Mouse (Mus musculus) MEL (cell line): ENCODE measurements around the gene Abat. TPM values are rescaled to one million over a fixed set of nuclear protein-coding genes. Genes with fewer than 3 reads are reported as not detected.

Experiments used
- DNase-seq: peaks from one replicate; pipeline ENCODE4 v3.0.0; 2011; ENCODE audit warnings: low read depth, low spot score
- H3K27ac ChIP-seq: 2 replicates; pipeline ENCODE4 v1.5.1; 2012; ENCODE audit warnings: low read depth, mild to moderate bottlenecking, control low read depth, low read length, moderate library complexity; ENCODE audit not compliant: control insufficient read depth
- H3K27me3 ChIP-seq, 2 experiments: fragments of 150-350 bp in 1 of 2; sonication (generic) in 1 of 2; 2 replicates each; pipeline ENCODE4 v1.6.1; 2012; ENCODE audit warnings: low read length in 2 of 2, mild to moderate bottlenecking in 2 of 2, improper control_type of control experiment in 1 of 2, moderate library complexity in 1 of 2; ENCODE audit not compliant: insufficient read depth in 2 of 2, control insufficient read depth in 1 of 2
- H3K36me3 ChIP-seq, 2 experiments: 2 replicates each; pipeline ENCODE4 v1.6.1; 2012 to 2014; ENCODE audit warnings: low read length in 2 of 2, improper control_type of control experiment in 1 of 2, inconsistent platforms in 1 of 2, mild to moderate bottlenecking in 1 of 2; ENCODE audit not compliant: insufficient read depth in 2 of 2, control insufficient read depth in 1 of 2
- H3K4me1 ChIP-seq, 2 experiments: fragments of 150-350 bp in 1 of 2; sonication (generic) in 1 of 2; 2 replicates each; pipeline ENCODE4 v1.6.1; 2012; ENCODE audit warnings: low read length in 2 of 2, improper control_type of control experiment in 1 of 2, mild to moderate bottlenecking in 1 of 2; ENCODE audit not compliant: insufficient read depth in 2 of 2, control insufficient read depth in 1 of 2
- H3K4me3 ChIP-seq, 2 experiments: fragments of 150-350 bp in 1 of 2; sonication (generic) in 1 of 2; 2 replicates each; pipeline ENCODE4 v1.5.1; 2012; ENCODE audit warnings: low read depth in 2 of 2, low read length in 2 of 2, mild to moderate bottlenecking in 2 of 2, moderate library complexity in 2 of 2, control low read depth in 1 of 2, improper control_type of control experiment in 1 of 2; ENCODE audit not compliant: control insufficient read depth in 1 of 2, insufficient read depth in 1 of 2
- H3K79me2 ChIP-seq: 2 replicates; pipeline ENCODE4 v1.6.1; 2012; ENCODE audit warnings: mild to moderate bottlenecking, low read length, moderate library complexity; ENCODE audit not compliant: control insufficient read depth, poor library complexity, insufficient read depth
- H3K9ac ChIP-seq: 2 replicates; pipeline ENCODE4 v1.6.1; 2012; ENCODE audit warnings: low read depth, mild to moderate bottlenecking, control low read depth, low read length, moderate library complexity; ENCODE audit not compliant: control insufficient read depth, poor library complexity, severe bottlenecking
- H3K9me3 ChIP-seq: fragments of 150-350 bp; sonication (generic); replicated peaks from 2 replicates; pipeline ENCODE4 v1.6.1; 2012; ENCODE audit warnings: mild to moderate bottlenecking, low read length, improper control_type of control experiment, moderate library complexity; ENCODE audit not compliant: insufficient read depth
- CHD1 ChIP-seq: IDR thresholded peaks from 2 replicates; pipeline ENCODE4 v1.6.1; 2012; ENCODE audit warnings: low read depth, mild to moderate bottlenecking, inconsistent platforms, low read length, improper control_type of control experiment
- CHD2 ChIP-seq: IDR thresholded peaks from 2 replicates; pipeline ENCODE4 v1.6.1; 2011; ENCODE audit warnings: low read length, improper control_type of control experiment
- CTCF ChIP-seq, 3 experiments: IDR thresholded peaks in 2 of 3; conservative IDR thresholded peaks in 1 of 3; 2 replicates each; pipeline ENCODE4 v1.5.1; 2011 to 2012; ENCODE audit warnings: low read length in 3 of 3, low read depth in 2 of 3, mild to moderate bottlenecking in 2 of 3, improper control_type of control experiment in 1 of 3, inconsistent platforms in 1 of 3, mixed read lengths in 1 of 3, moderate library complexity in 1 of 3; ENCODE audit not compliant: control insufficient read depth in 1 of 3, insufficient read depth in 1 of 3, poor library complexity in 1 of 3, severe bottlenecking in 1 of 3
- E2F4 ChIP-seq: IDR thresholded peaks from 2 replicates; pipeline ENCODE4 v1.6.1; 2011; ENCODE audit warnings: low read depth, low read length, improper control_type of control experiment, borderline replicate concordance
- ELF1 ChIP-seq: IDR thresholded peaks from 2 replicates; pipeline ENCODE4 v1.6.1; 2014; ENCODE audit warnings: low read depth, mild to moderate bottlenecking, inconsistent platforms, low read length, improper control_type of control experiment, moderate library complexity
- EP300 ChIP-seq, 2 experiments: IDR thresholded peaks; 2 replicates each; pipeline ENCODE4 v1.6.1; 2011; ENCODE audit warnings: improper control_type of control experiment in 2 of 2, low read length in 2 of 2, low read depth in 1 of 2, mild to moderate bottlenecking in 1 of 2
- GABPA ChIP-seq: IDR thresholded peaks from 2 replicates; pipeline ENCODE4 v1.6.1; 2012; ENCODE audit warnings: low read depth, mild to moderate bottlenecking, inconsistent platforms, low read length, improper control_type of control experiment, moderate library complexity
- HCFC1 ChIP-seq: IDR thresholded peaks from 2 replicates; pipeline ENCODE4 v1.6.1; 2012; ENCODE audit warnings: low read depth, mild to moderate bottlenecking, inconsistent platforms, low read length, improper control_type of control experiment, moderate library complexity
- JUND ChIP-seq: IDR thresholded peaks from 2 replicates; pipeline ENCODE4 v1.6.1; 2011; ENCODE audit warnings: low read depth, mild to moderate bottlenecking, improper control_type of control experiment, low read length
- MAZ ChIP-seq: IDR thresholded peaks from 2 replicates; pipeline ENCODE4 v1.6.1; 2012; ENCODE audit warnings: low read depth, mild to moderate bottlenecking, inconsistent platforms, low read length, improper control_type of control experiment
- MEF2A ChIP-seq: IDR thresholded peaks from 2 replicates; pipeline ENCODE4 v1.6.1; 2014; ENCODE audit warnings: low read depth, mild to moderate bottlenecking, inconsistent platforms, low read length, improper control_type of control experiment; ENCODE audit not compliant: poor library complexity, insufficient replicate concordance, severe bottlenecking; ENCODE audit errors: extremely low read depth
- MXI1 ChIP-seq: IDR thresholded peaks from 2 replicates; pipeline ENCODE4 v1.6.1; 2011; ENCODE audit warnings: mild to moderate bottlenecking, low read depth, low read length, improper control_type of control experiment
- MYC ChIP-seq: IDR thresholded peaks from 2 replicates; pipeline ENCODE4 v1.6.1; 2011; ENCODE audit warnings: low read depth, mild to moderate bottlenecking, low read length, improper control_type of control experiment, moderate library complexity
- NELFE ChIP-seq: IDR thresholded peaks from 2 replicates; pipeline ENCODE4 v1.6.1; 2011; ENCODE audit warnings: low read depth, low read length, improper control_type of control experiment
- POLR2A ChIP-seq, 2 experiments: IDR thresholded peaks; 2 replicates each; pipeline ENCODE4 v1.6.1; 2011 to 2012; ENCODE audit warnings: low read length in 2 of 2, mild to moderate bottlenecking in 2 of 2, control low read depth in 1 of 2, improper control_type of control experiment in 1 of 2, low read depth in 1 of 2, moderate library complexity in 1 of 2; ENCODE audit not compliant: control insufficient read depth in 1 of 2, insufficient read depth in 1 of 2, poor library complexity in 1 of 2
- POLR2AphosphoS2 ChIP-seq: IDR thresholded peaks from 2 replicates; pipeline ENCODE4 v1.6.1; 2011; ENCODE audit warnings: low read length, improper control_type of control experiment
- POLR2AphosphoS5 ChIP-seq: IDR thresholded peaks from 2 replicates; pipeline ENCODE4 v1.6.1; 2012; ENCODE audit warnings: low read depth, borderline replicate concordance, mild to moderate bottlenecking, inconsistent platforms, low read length, moderate library complexity, mixed read lengths
- SMC3 ChIP-seq: IDR thresholded peaks from 2 replicates; pipeline ENCODE4 v1.6.1; 2011; ENCODE audit warnings: low read depth, low read length, improper control_type of control experiment
- TCF12 ChIP-seq: IDR thresholded peaks from 2 replicates; pipeline ENCODE4 v1.6.1; 2014; ENCODE audit warnings: low read depth, mild to moderate bottlenecking, inconsistent platforms, low read length, improper control_type of control experiment, moderate library complexity
- USF1 ChIP-seq: IDR thresholded peaks from 2 replicates; pipeline ENCODE4 v1.6.1; 2014; ENCODE audit warnings: low read depth, mild to moderate bottlenecking, inconsistent platforms, low read length, improper control_type of control experiment, moderate library complexity
- ZKSCAN1 ChIP-seq: IDR thresholded peaks from 2 replicates; pipeline ENCODE4 v1.6.1; 2012; ENCODE audit warnings: low read depth, mild to moderate bottlenecking, inconsistent platforms, low read length, improper control_type of control experiment, moderate library complexity
- polyA plus RNA-seq, 2 experiments: library from polyadenylated mRNA; stranded (reverse) in 1 of 2; unstranded in 1 of 2; fragments of >175 nt in 1 of 2; fragments of >200 nt in 1 of 2; gene quantifications; 2 replicates each; pipeline versions ENCODE4 v1.2.1 to v1.2.4; 2012; ENCODE audit warnings: low replicate concordance in 2 of 2, low read depth in 1 of 2; ENCODE audit not compliant: insufficient read length in 2 of 2, insufficient read depth in 1 of 2, missing spikeins in 1 of 2
- total RNA-seq: library from RNA; depleted of rRNA; stranded (reverse); fragments of 300-350 nt; gene quantifications from 2 replicates; pipeline ENCODE4 v1.2.3, GENCODE M21; 2012

Abat gene
- total and polyA plus RNA-seq, 3 experiments = 0.27 to 0.77 TPM; not detected in 1

DNA sequence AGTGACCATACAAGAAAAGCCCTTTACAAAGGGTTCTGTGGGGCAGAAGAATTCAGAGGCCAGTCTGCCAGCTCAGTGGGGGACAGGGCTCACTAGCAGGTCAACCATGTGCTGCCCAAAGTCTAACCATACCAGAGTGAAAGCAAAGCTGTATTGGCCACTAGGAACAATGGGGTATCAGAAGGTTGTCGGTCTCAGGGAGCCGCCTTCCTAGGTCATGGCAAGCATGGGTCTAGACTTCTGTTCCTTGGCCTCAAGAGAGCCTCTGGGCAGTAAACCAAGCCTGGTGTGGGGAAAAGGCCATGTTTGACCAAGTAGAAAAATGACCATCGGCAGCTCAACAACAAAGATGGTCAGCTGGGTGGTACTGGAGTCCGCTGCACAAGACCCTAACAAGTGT is 145.5 kb downstream of the Abat start:
- TF ChIP-seq E2F4 (no peak), USF1 (no peak), MEF2A (no peak), ZKSCAN1 (no peak), JUND (no peak), HCFC1 (no peak), POLR2A (IDR thresholded peaks at IDR 0.05; ENCODE audit: control insufficient read depth in 1 of 2, insufficient read depth in 1 of 2, low read depth in 1 of 2, low read length in 2 of 2, poor library complexity in 1 of 2) (peak in 1 of 2 experiments; percentile 37; a peak in 1 of 4 replicates), CHD1 (no peak), MXI1 (no peak), ELF1 (no peak), POLR2AphosphoS5 (no peak), POLR2AphosphoS2 (peak; percentile 66; the same call in 1 of the 2 replicates)
- Histone ChIP-seq H3K4me1 (0 out of 4 replicates have a peak, but pooled peaks cover 0 to 4% of the 10 kb centered on the region in 2 experiments), H3K9me3 (no peaks in the 10 kb centered on the region), H3K27me3 (no peaks in the 10 kb centered on the region), H3K9ac (no peak overlapping the region), H3K79me2 (no peaks in the 10 kb centered on the region), H3K4me3 (no peak overlapping the region), H3K36me3 (peaks cover 0 to 3% of the 10 kb centered on the region in 2 experiments; a peak in 3 of 4 replicates), H3K27ac (no peak overlapping the region)
- no peak for DNase-seq

DNA sequence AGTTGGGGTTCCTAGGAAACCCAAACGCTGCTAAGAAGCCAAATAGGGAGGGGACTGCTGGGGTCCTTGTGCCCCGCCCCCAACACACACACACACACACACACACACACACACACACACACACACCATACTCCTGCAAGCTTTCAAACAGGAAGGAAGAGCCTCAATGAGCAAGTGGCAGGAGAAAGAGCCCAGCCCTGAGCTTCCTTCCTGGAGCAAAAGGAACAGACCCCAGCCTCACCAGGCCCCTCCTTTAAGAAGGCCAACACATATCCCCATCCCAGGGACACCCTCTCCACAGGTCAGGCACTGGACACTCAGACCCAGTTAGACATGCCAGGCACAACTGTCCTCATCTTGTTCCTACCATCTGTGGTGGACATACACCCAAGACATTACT is 149.8 kb downstream of the Abat start:
- peaks cover 6 to 17% of the 10 kb centered on the region in 2 experiments for H3K4me1 ChIP-seq
- H3K36me3 ChIP-seq = peaks cover 0 to 10% of the 10 kb centered on the region in 2 experiments; a peak in 3 of 4 replicates
- H3K4me3 ChIP-seq = no peak overlapping the region
- H3K9ac ChIP-seq = no peak overlapping the region
- no peaks in the 10 kb centered on the region for H3K9me3 ChIP-seq
- H3K27ac ChIP-seq = no peak overlapping the region
- no peak for TF ChIP-seq CHD2
- no peak for TF ChIP-seq CTCF (IDR thresholded peaks at IDR 0.05 in 2 of 3, conservative IDR thresholded peaks at IDR 0.05 in 1 of 3; ENCODE audit: control insufficient read depth in 1 of 3, insufficient read depth in 1 of 3, low read depth in 2 of 3, low read length in 3 of 3, poor library complexity in 1 of 3, severe bottlenecking in 1 of 3)
- TF ChIP-seq MYC = no peak
- no peak for TF ChIP-seq EP300 (IDR thresholded peaks at IDR 0.05; ENCODE audit: low read depth in 1 of 2, low read length in 2 of 2)
- TF ChIP-seq TCF12 = no peak
- no peak for TF ChIP-seq NELFE
- no peak for TF ChIP-seq USF1
- TF ChIP-seq GABPA = no peak
- TF ChIP-seq CHD1 = no peak
- TF ChIP-seq MAZ = no peak
- TF ChIP-seq POLR2AphosphoS5 = no peak
- TF ChIP-seq SMC3 = no peak
- TF ChIP-seq MEF2A = no peak
- no peaks in the 10 kb centered on the region for H3K27me3 ChIP-seq
- H3K79me2 ChIP-seq = no peaks in the 10 kb centered on the region; the same call in 1 of the 2 replicates
- DNase-seq = no peak
